8 mouse cellular contexts compared by ENCODE assay signal in genomic region chr10:39227499-39227942, GRCm38 (mm10).
DNase-seq lines count a peak whose midpoint lies in the region; ATAC-seq lines count a peak whose summit lies in the region.

No protein-coding gene starts in this region.

- DNase-seq in adrenal gland, postnatal 10 days = peak; percentile 36
- no peak for DNase-seq in adrenal gland, adult 18-20 months (ENCODE audit: low spot score in 2 of 2)
- DNase-seq in 3T3-L1 (ENCODE audit: low read depth, low spot score) = peak; percentile 9
- DNase-seq in gastrocnemius, adult 18-20 months (ENCODE audit: low spot score) = peak; percentile 62
- no peak for DNase-seq in hindbrain, embryonic 11.5 days (ENCODE audit: low spot score)
- peak; percentile 28 for DNase-seq in lung, postnatal 14 days
- no peak for DNase-seq in frontal cortex, postnatal 14 days (ENCODE audit: low spot score in 2 of 2)
- DNase-seq in cerebellum, adult 11-12 months = no peak

- no peaks in the 10 kb centered on the region for H3K27me3 ChIP-seq in hindbrain, embryonic 11.5 days (ENCODE audit: control insufficient read depth, insufficient read depth, low read length)

- no peak overlapping the region for H3K4me2 ChIP-seq in hindbrain, embryonic 11.5 days (replicated peaks; ENCODE audit: low read depth, low read length)

- no peaks in the 10 kb centered on the region for H3K4me1 ChIP-seq in hindbrain, embryonic 11.5 days (replicated peaks; ENCODE audit: control insufficient read depth, insufficient read depth, low read length)

- H3K4me3 ChIP-seq in hindbrain, embryonic 11.5 days (ENCODE audit: low read depth, low read length) = no peak overlapping the region

- no peak overlapping the region for H3K9ac ChIP-seq in hindbrain, embryonic 11.5 days (ENCODE audit: low read depth, low read length)

- H3K36me3 ChIP-seq in hindbrain, embryonic 11.5 days (ENCODE audit: control insufficient read depth, insufficient read depth, low read length) = no peaks in the 10 kb centered on the region

- 33% methylated on average over 13 of the region's 13 CpGs for WGBS in hindbrain, embryonic 11.5 days

- ATAC-seq in hindbrain, embryonic 11.5 days (ENCODE audit: low FRiP score) = peak; percentile 69

- H3K27ac ChIP-seq in hindbrain, embryonic 11.5 days (ENCODE audit: low read depth, low read length) = 0 out of 2 replicates have a peak overlapping the region, but pooled peaks have one; percentile 12

- no peaks in the 10 kb centered on the region for H3K9me3 ChIP-seq in hindbrain, embryonic 11.5 days (ENCODE audit: control insufficient read depth, low read length)

Comparison
In these comparisons a context has a peak if more than half of its experiments do, and no peak if none do; other contexts are left out.
1. DNase-seq: peak in adrenal gland, postnatal 10 days (single experiment), 3T3-L1 (single experiment), gastrocnemius, adult 18-20 months (single experiment) and lung, postnatal 14 days (single experiment); none in adrenal gland, adult 18-20 months (0 of 2), hindbrain, embryonic 11.5 days (single experiment), frontal cortex, postnatal 14 days (0 of 2) and cerebellum, adult 11-12 months (single experiment).